Mouse (Mus musculus) Patski (cell line): ENCODE measurements around the gene Coro2b. TPM values are rescaled to one million over a fixed set of nuclear protein-coding genes. Genes with fewer than 3 reads are reported as not detected.

Experiments used
- ATAC-seq: fragments of 100-300 bp; one replicate; pipeline ENCODE4 v1.8.0; 2021
- CTCF ChIA-PET: fragments of 350-600 bp; sonication (Branson Sonifier 250); formaldehyde crosslinking; loops from one replicate; lab custom pipeline; 2022; ENCODE audit warnings: inconsistent platforms; lab: Charles Lee
- POLR2A ChIA-PET: fragments of 350-600 bp; sonication (Branson Sonifier 250); formaldehyde crosslinking; loops from one replicate; lab custom pipeline; 2022; ENCODE audit warnings: antibody characterized with exemption, inconsistent platforms; lab: Charles Lee
- DNase-seq: peaks from one replicate; pipeline ENCODE4 v3.0.0-alpha.2; 2011; ENCODE audit warnings: low read depth, low spot score
- H3K27me3 ChIP-seq: fragments of 371-371 bp; one replicate; pipeline ENCODE4 v1.5.1; 2021
- CTCF ChIP-seq: fragments of 100-300 bp; IDR thresholded peaks from one replicate; pipeline ENCODE4 v1.5.1; 2021
- in situ Hi-C: fragments of 300-500 bp; cut with MboI; formaldehyde crosslinking; loops from 3 replicates; pipeline ENCODE4 v1.11.1; 2018; ENCODE audit warnings: low pct_unique_long_range_greater_than_20kb, mixed read lengths
- polyA plus RNA-seq: library from polyadenylated mRNA; unstranded; gene quantifications from one replicate; pipeline ENCODE4 v1.2.3, GENCODE M21; 2021

The Coro2b gene
- polyA plus RNA-seq, 1 experiment from 2014 or later: 2.0 TPM

GRCm38 (mm10) chr9:62541182-62541581 lies 4.3 kb upstream of the Coro2b start:
- DNase-seq: no peak
- no peak for TF ChIP-seq CTCF
- CTCF ChIA-PET: no interaction called here

GRCm38 (mm10) chr9:62540736-62541135 lies 3.9 kb upstream of the Coro2b start:
- DNase-seq (no peak), ATAC-seq (no peak)
- in situ Hi-C loops: no loop called here
- peaks cover 25% of the 10 kb centered on the region for H3K27me3 ChIP-seq
- no peak for TF ChIP-seq CTCF
- ChIA-PET CTCF (no interaction called here), POLR2A (no interaction called here)

More at GRCm38 (mm10) chr9:62541182-62541581, 4.3 kb upstream of the Coro2b start:
- ATAC-seq: no peak
- in situ Hi-C loops: no loop called here
- POLR2A ChIA-PET: no interaction called here
- peaks cover 22% of the 10 kb centered on the region for H3K27me3 ChIP-seq

- peaks cover 26% of the 10 kb centered on the region for H3K27me3 ChIP-seq
- POLR2A ChIA-PET: interaction anchor here (0.6 to 0.7 kb wide), 2 partner anchors 21 to 64 kb away, joined by 3 to 4 read pairs; no protein-coding TSS in a partner anchor
- in situ Hi-C loops: no loop called here
- TF ChIP-seq CTCF: no peak
- ATAC-seq: no peak
- DNase-seq: no peak
- CTCF ChIA-PET: interaction anchor here (1.1 kb wide), 1 partner anchor 10 kb away, joined by 3 read pairs; no protein-coding TSS in a partner anchor
Observed at GRCm38 (mm10) chr9:62540166-62540565, 3.3 kb upstream of the Coro2b start.

GRCm38 (mm10) chr9:62539251-62539711 lies 2.4 kb upstream of the Coro2b start:
- in situ Hi-C loops: no loop called here
- CTCF ChIA-PET: interaction anchor here (1.1 kb wide), 1 partner anchor 11 kb away, joined by 3 read pairs; no protein-coding TSS in a partner anchor
- ATAC-seq: no peak
- no peak for DNase-seq
- peaks cover 18% of the 10 kb centered on the region for H3K27me3 ChIP-seq
- no peak for TF ChIP-seq CTCF
- POLR2A ChIA-PET: no interaction called here

- ChIA-PET CTCF (no interaction called here), POLR2A (no interaction called here)
- in situ Hi-C loops: no loop called here
- DNase-seq: no peak
- TF ChIP-seq CTCF: no peak
- ATAC-seq: no peak
- H3K27me3 ChIP-seq: peaks cover 15% of the 10 kb centered on the region
Observed at GRCm38 (mm10) chr9:62537941-62538340, 1.1 kb upstream of the Coro2b start.

GRCm38 (mm10) chr9:62536119-62536654 lies 657 bp downstream of the Coro2b start:
- CTCF ChIA-PET: interaction anchor here (1.2 kb wide), 1 partner anchor 67 kb away, joined by 3 read pairs; no protein-coding TSS in a partner anchor

GRCm38 (mm10) chr9:62535566-62535965 lies 1.3 kb downstream of the Coro2b start:
- DNase-seq (no peak), ATAC-seq (no peak)
- CTCF ChIA-PET: no interaction called here
- TF ChIP-seq CTCF: no peak
- in situ Hi-C loops: no loop called here
- POLR2A ChIA-PET: interaction anchor here (1.0 kb wide), 1 partner anchor 45 kb away, joined by 3 read pairs; no protein-coding TSS in a partner anchor
- peaks cover 15% of the 10 kb centered on the region for H3K27me3 ChIP-seq

More at GRCm38 (mm10) chr9:62536119-62536654, 657 bp downstream of the Coro2b start:
- ATAC-seq (no peak), DNase-seq (no peak)
- POLR2A ChIA-PET: no interaction called here
- no peak for TF ChIP-seq CTCF
- peaks cover 15% of the 10 kb centered on the region for H3K27me3 ChIP-seq
- in situ Hi-C loops: no loop called here

- ATAC-seq: no peak
- in situ Hi-C loops: loop anchor here (5.0 kb wide), 1 partner anchor 52 kb away; no protein-coding TSS in a partner anchor
- ChIA-PET POLR2A (interaction anchor here (1.0 kb wide), 1 partner anchor 44 kb away, joined by 3 read pairs; no protein-coding TSS in a partner anchor), CTCF (no interaction called here)
- no peak for TF ChIP-seq CTCF
- H3K27me3 ChIP-seq: peaks cover 15% of the 10 kb centered on the region
- DNase-seq: no peak
Observed at GRCm38 (mm10) chr9:62534691-62535090, 2.2 kb downstream of the Coro2b start.

- H3K27me3 ChIP-seq: peaks cover 15% of the 10 kb centered on the region
- no peak for DNase-seq
- no peak for ATAC-seq
- ChIA-PET POLR2A (no interaction called here), CTCF (no interaction called here)
- in situ Hi-C loops: loop anchor here (5.0 kb wide), 1 partner anchor 52 kb away; no protein-coding TSS in a partner anchor
- no peak for TF ChIP-seq CTCF
Observed at GRCm38 (mm10) chr9:62534158-62534557, 2.7 kb downstream of the Coro2b start.

GRCm38 (mm10) chr9:62532876-62533275 lies 4.0 kb downstream of the Coro2b start:
- ATAC-seq: no peak
- POLR2A ChIA-PET: interaction anchor here (0.6 kb wide), 1 partner anchor 16 kb away, joined by 4 read pairs; no protein-coding TSS in a partner anchor
- DNase-seq: no peak
- in situ Hi-C loops: loop anchor here (5.0 kb wide), 1 partner anchor 51 kb away; no protein-coding TSS in a partner anchor
- peaks cover 15% of the 10 kb centered on the region for H3K27me3 ChIP-seq
- no peak for TF ChIP-seq CTCF
- CTCF ChIA-PET: no interaction called here
